Mouse (Mus musculus) MEL (cell line): Measurements from ENCODE around the gene Arnt. TPM values are rescaled to one million over a fixed set of nuclear protein-coding genes. Genes with fewer than 3 reads are reported as not detected.

ENCODE experiments used
- DNase-seq: peaks from one replicate; pipeline ENCODE4 v3.0.0; 2011; ENCODE audit warnings: low read depth, low spot score
- H3K27ac ChIP-seq: 2 replicates; pipeline ENCODE4 v1.5.1; 2012; ENCODE audit warnings: low read depth, mild to moderate bottlenecking, control low read depth, low read length, moderate library complexity; ENCODE audit not compliant: control insufficient read depth
- H3K27me3 ChIP-seq, 2 experiments: fragments of 150-350 bp in 1 of 2; sonication (generic) in 1 of 2; 2 replicates each; pipeline ENCODE4 v1.6.1; 2012; ENCODE audit warnings: low read length in 2 of 2, mild to moderate bottlenecking in 2 of 2, improper control_type of control experiment in 1 of 2, moderate library complexity in 1 of 2; ENCODE audit not compliant: insufficient read depth in 2 of 2, control insufficient read depth in 1 of 2
- H3K36me3 ChIP-seq, 2 experiments: 2 replicates each; pipeline ENCODE4 v1.6.1; 2012 to 2014; ENCODE audit warnings: low read length in 2 of 2, improper control_type of control experiment in 1 of 2, inconsistent platforms in 1 of 2, mild to moderate bottlenecking in 1 of 2; ENCODE audit not compliant: insufficient read depth in 2 of 2, control insufficient read depth in 1 of 2
- H3K4me1 ChIP-seq, 2 experiments: fragments of 150-350 bp in 1 of 2; sonication (generic) in 1 of 2; 2 replicates each; pipeline ENCODE4 v1.6.1; 2012; ENCODE audit warnings: low read length in 2 of 2, improper control_type of control experiment in 1 of 2, mild to moderate bottlenecking in 1 of 2; ENCODE audit not compliant: insufficient read depth in 2 of 2, control insufficient read depth in 1 of 2
- H3K4me3 ChIP-seq, 2 experiments: fragments of 150-350 bp in 1 of 2; sonication (generic) in 1 of 2; 2 replicates each; pipeline ENCODE4 v1.5.1; 2012; ENCODE audit warnings: low read depth in 2 of 2, low read length in 2 of 2, mild to moderate bottlenecking in 2 of 2, moderate library complexity in 2 of 2, control low read depth in 1 of 2, improper control_type of control experiment in 1 of 2; ENCODE audit not compliant: control insufficient read depth in 1 of 2, insufficient read depth in 1 of 2
- H3K79me2 ChIP-seq: 2 replicates; pipeline ENCODE4 v1.6.1; 2012; ENCODE audit warnings: mild to moderate bottlenecking, low read length, moderate library complexity; ENCODE audit not compliant: control insufficient read depth, poor library complexity, insufficient read depth
- H3K9ac ChIP-seq: 2 replicates; pipeline ENCODE4 v1.6.1; 2012; ENCODE audit warnings: low read depth, mild to moderate bottlenecking, control low read depth, low read length, moderate library complexity; ENCODE audit not compliant: control insufficient read depth, poor library complexity, severe bottlenecking
- H3K9me3 ChIP-seq: fragments of 150-350 bp; sonication (generic); replicated peaks from 2 replicates; pipeline ENCODE4 v1.6.1; 2012; ENCODE audit warnings: mild to moderate bottlenecking, low read length, improper control_type of control experiment, moderate library complexity; ENCODE audit not compliant: insufficient read depth
- BHLHE40 ChIP-seq: IDR thresholded peaks from 2 replicates; pipeline ENCODE4 v1.6.1; 2012; ENCODE audit warnings: low read depth, mild to moderate bottlenecking, inconsistent platforms, low read length, improper control_type of control experiment, borderline replicate concordance
- CHD1 ChIP-seq: IDR thresholded peaks from 2 replicates; pipeline ENCODE4 v1.6.1; 2012; ENCODE audit warnings: low read depth, mild to moderate bottlenecking, inconsistent platforms, low read length, improper control_type of control experiment
- CTCF ChIP-seq, 3 experiments: IDR thresholded peaks in 2 of 3; conservative IDR thresholded peaks in 1 of 3; 2 replicates each; pipeline ENCODE4 v1.5.1; 2011 to 2012; ENCODE audit warnings: low read length in 3 of 3, low read depth in 2 of 3, mild to moderate bottlenecking in 2 of 3, improper control_type of control experiment in 1 of 3, inconsistent platforms in 1 of 3, mixed read lengths in 1 of 3, moderate library complexity in 1 of 3; ENCODE audit not compliant: control insufficient read depth in 1 of 3, insufficient read depth in 1 of 3, poor library complexity in 1 of 3, severe bottlenecking in 1 of 3
- EP300 ChIP-seq, 2 experiments: IDR thresholded peaks; 2 replicates each; pipeline ENCODE4 v1.6.1; 2011; ENCODE audit warnings: improper control_type of control experiment in 2 of 2, low read length in 2 of 2, low read depth in 1 of 2, mild to moderate bottlenecking in 1 of 2
- ETS1 ChIP-seq: IDR thresholded peaks from 2 replicates; pipeline ENCODE4 v1.6.1; 2012; ENCODE audit warnings: low read depth, mild to moderate bottlenecking, inconsistent platforms, low read length, improper control_type of control experiment, moderate library complexity
- GABPA ChIP-seq: IDR thresholded peaks from 2 replicates; pipeline ENCODE4 v1.6.1; 2012; ENCODE audit warnings: low read depth, mild to moderate bottlenecking, inconsistent platforms, low read length, improper control_type of control experiment, moderate library complexity
- GATA1 ChIP-seq: IDR thresholded peaks from 2 replicates; pipeline ENCODE4 v1.6.1; 2011; ENCODE audit warnings: low read depth, low read length, improper control_type of control experiment
- HCFC1 ChIP-seq: IDR thresholded peaks from 2 replicates; pipeline ENCODE4 v1.6.1; 2012; ENCODE audit warnings: low read depth, mild to moderate bottlenecking, inconsistent platforms, low read length, improper control_type of control experiment, moderate library complexity
- KAT2A ChIP-seq: conservative IDR thresholded peaks from 2 replicates; pipeline ENCODE4 v1.6.1; 2012; ENCODE audit warnings: low read depth, low read length, improper control_type of control experiment, inconsistent platforms
- MAFK ChIP-seq: IDR thresholded peaks from 2 replicates; pipeline ENCODE4 v1.6.1; 2011; ENCODE audit warnings: low read depth, mild to moderate bottlenecking, low read length, improper control_type of control experiment, borderline replicate concordance
- MAX ChIP-seq: IDR thresholded peaks from 2 replicates; pipeline ENCODE4 v1.6.1; 2011; ENCODE audit warnings: low read length, improper control_type of control experiment
- MAZ ChIP-seq: IDR thresholded peaks from 2 replicates; pipeline ENCODE4 v1.6.1; 2012; ENCODE audit warnings: low read depth, mild to moderate bottlenecking, inconsistent platforms, low read length, improper control_type of control experiment
- MEF2A ChIP-seq: IDR thresholded peaks from 2 replicates; pipeline ENCODE4 v1.6.1; 2014; ENCODE audit warnings: low read depth, mild to moderate bottlenecking, inconsistent platforms, low read length, improper control_type of control experiment; ENCODE audit not compliant: poor library complexity, insufficient replicate concordance, severe bottlenecking; ENCODE audit errors: extremely low read depth
- MXI1 ChIP-seq: IDR thresholded peaks from 2 replicates; pipeline ENCODE4 v1.6.1; 2011; ENCODE audit warnings: mild to moderate bottlenecking, low read depth, low read length, improper control_type of control experiment
- MYB ChIP-seq: IDR thresholded peaks from 2 replicates; pipeline ENCODE4 v1.6.1; 2011; ENCODE audit warnings: mild to moderate bottlenecking, low read depth, low read length, improper control_type of control experiment
- MYC ChIP-seq: IDR thresholded peaks from 2 replicates; pipeline ENCODE4 v1.6.1; 2011; ENCODE audit warnings: low read depth, mild to moderate bottlenecking, low read length, improper control_type of control experiment, moderate library complexity
- NELFE ChIP-seq: IDR thresholded peaks from 2 replicates; pipeline ENCODE4 v1.6.1; 2011; ENCODE audit warnings: low read depth, low read length, improper control_type of control experiment
- NRF1 ChIP-seq: IDR thresholded peaks from 2 replicates; pipeline ENCODE4 v1.6.1; 2014; ENCODE audit warnings: low read depth, mild to moderate bottlenecking, inconsistent platforms, low read length, improper control_type of control experiment, moderate library complexity; ENCODE audit not compliant: poor library complexity, insufficient read depth, severe bottlenecking
- POLR2A ChIP-seq, 2 experiments: IDR thresholded peaks; 2 replicates each; pipeline ENCODE4 v1.6.1; 2011 to 2012; ENCODE audit warnings: low read length in 2 of 2, mild to moderate bottlenecking in 2 of 2, control low read depth in 1 of 2, improper control_type of control experiment in 1 of 2, low read depth in 1 of 2, moderate library complexity in 1 of 2; ENCODE audit not compliant: control insufficient read depth in 1 of 2, insufficient read depth in 1 of 2, poor library complexity in 1 of 2
- POLR2AphosphoS2 ChIP-seq: IDR thresholded peaks from 2 replicates; pipeline ENCODE4 v1.6.1; 2011; ENCODE audit warnings: low read length, improper control_type of control experiment
- POLR2AphosphoS5 ChIP-seq: IDR thresholded peaks from 2 replicates; pipeline ENCODE4 v1.6.1; 2012; ENCODE audit warnings: low read depth, borderline replicate concordance, mild to moderate bottlenecking, inconsistent platforms, low read length, moderate library complexity, mixed read lengths
- RAD21 ChIP-seq: IDR thresholded peaks from 2 replicates; pipeline ENCODE4 v1.6.1; 2011; ENCODE audit warnings: mild to moderate bottlenecking, low read depth, low read length, improper control_type of control experiment
- RCOR1 ChIP-seq: IDR thresholded peaks from 2 replicates; pipeline ENCODE4 v1.6.1; 2012; ENCODE audit warnings: low read depth, mild to moderate bottlenecking, inconsistent platforms, low read length, improper control_type of control experiment
- SIN3A ChIP-seq: IDR thresholded peaks from 2 replicates; pipeline ENCODE4 v1.6.1; 2012; ENCODE audit warnings: low read length, improper control_type of control experiment, inconsistent platforms
- SMC3 ChIP-seq: IDR thresholded peaks from 2 replicates; pipeline ENCODE4 v1.6.1; 2011; ENCODE audit warnings: low read depth, low read length, improper control_type of control experiment
- TAL1 ChIP-seq: IDR thresholded peaks from 2 replicates; pipeline ENCODE4 v1.6.1; 2012; ENCODE audit warnings: mild to moderate bottlenecking, inconsistent platforms, low read length, moderate library complexity, mixed read lengths
- TBP ChIP-seq: IDR thresholded peaks from 2 replicates; pipeline ENCODE4 v1.8.0; 2011; ENCODE audit warnings: low read depth, low read length, improper control_type of control experiment
- TCF12 ChIP-seq: IDR thresholded peaks from 2 replicates; pipeline ENCODE4 v1.6.1; 2014; ENCODE audit warnings: low read depth, mild to moderate bottlenecking, inconsistent platforms, low read length, improper control_type of control experiment, moderate library complexity
- UBTF ChIP-seq: IDR thresholded peaks from 2 replicates; pipeline ENCODE4 v1.6.1; 2012; ENCODE audit warnings: low read depth, mild to moderate bottlenecking, inconsistent platforms, low read length, improper control_type of control experiment, moderate library complexity, borderline replicate concordance; ENCODE audit not compliant: insufficient read depth
- USF1 ChIP-seq: IDR thresholded peaks from 2 replicates; pipeline ENCODE4 v1.6.1; 2014; ENCODE audit warnings: low read depth, mild to moderate bottlenecking, inconsistent platforms, low read length, improper control_type of control experiment, moderate library complexity
- USF2 ChIP-seq, 2 experiments: IDR thresholded peaks; 2 replicates each; pipeline ENCODE4 v1.6.1; 2011 to 2012; ENCODE audit warnings: improper control_type of control experiment in 2 of 2, low read length in 2 of 2, borderline replicate concordance in 1 of 2, inconsistent platforms in 1 of 2, low read depth in 1 of 2, mild to moderate bottlenecking in 1 of 2; ENCODE audit not compliant: insufficient read depth in 1 of 2
- ZC3H11A ChIP-seq: IDR thresholded peaks from 2 replicates; pipeline ENCODE4 v1.6.1; 2012; ENCODE audit warnings: low read depth, mild to moderate bottlenecking, inconsistent platforms, low read length, improper control_type of control experiment
- ZKSCAN1 ChIP-seq: IDR thresholded peaks from 2 replicates; pipeline ENCODE4 v1.6.1; 2012; ENCODE audit warnings: low read depth, mild to moderate bottlenecking, inconsistent platforms, low read length, improper control_type of control experiment, moderate library complexity
- ZMIZ1 ChIP-seq: IDR thresholded peaks from 2 replicates; pipeline ENCODE4 v1.6.1; 2012; ENCODE audit warnings: low read depth, mild to moderate bottlenecking, inconsistent platforms, low read length, improper control_type of control experiment, moderate library complexity
- ZNF384 ChIP-seq: IDR thresholded peaks from 2 replicates; pipeline ENCODE4 v1.6.1; 2012; ENCODE audit warnings: low read depth, mild to moderate bottlenecking, inconsistent platforms, low read length, improper control_type of control experiment
- polyA plus RNA-seq, 2 experiments: library from polyadenylated mRNA; stranded (reverse) in 1 of 2; unstranded in 1 of 2; fragments of >175 nt in 1 of 2; fragments of >200 nt in 1 of 2; gene quantifications; 2 replicates each; pipeline versions ENCODE4 v1.2.1 to v1.2.4; 2012; ENCODE audit warnings: low replicate concordance in 2 of 2, low read depth in 1 of 2; ENCODE audit not compliant: insufficient read length in 2 of 2, insufficient read depth in 1 of 2, missing spikeins in 1 of 2
- total RNA-seq: library from RNA; depleted of rRNA; stranded (reverse); fragments of 300-350 nt; gene quantifications from 2 replicates; pipeline ENCODE4 v1.2.3, GENCODE M21; 2012

Gene Arnt
- total and polyA plus RNA-seq, 3 experiments = 16.4 to 90.7 (median 62.4) TPM

DNA sequence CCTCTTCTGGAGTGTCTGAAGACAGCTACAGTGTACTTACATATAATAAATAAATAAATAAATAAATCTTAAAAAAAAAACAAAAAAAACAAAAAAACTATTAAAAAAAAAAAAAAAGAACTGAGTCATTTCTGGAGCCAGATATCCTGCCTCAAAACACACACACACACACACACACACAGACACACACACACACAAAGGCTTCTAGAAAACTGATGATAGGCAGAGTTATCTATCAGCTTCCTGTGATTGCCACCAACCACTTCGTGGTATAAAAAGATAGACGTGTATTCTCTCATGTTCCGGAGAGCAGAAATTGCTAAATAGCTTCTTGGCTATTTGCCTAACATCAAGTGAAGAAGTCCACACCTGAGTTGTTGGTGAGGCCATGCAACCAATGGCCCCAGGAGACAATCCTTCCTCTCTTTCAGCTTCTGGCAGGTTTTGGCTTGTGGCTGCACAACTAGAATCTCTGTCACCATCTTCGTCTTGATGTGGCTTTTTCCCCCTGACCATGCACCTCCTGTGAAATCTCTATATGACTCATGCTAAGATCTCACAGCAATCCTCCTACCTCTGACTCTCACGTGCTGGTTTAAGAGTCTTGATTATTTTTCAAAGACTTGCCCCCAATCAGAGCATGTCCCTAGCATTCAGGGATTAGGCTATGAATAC, 48.6 kb upstream of the Arnt start:
- Histone ChIP-seq H3K27ac (no peak overlapping the region), H3K4me3 (no peak overlapping the region), H3K9ac (no peak overlapping the region), H3K79me2 (no peaks in the 10 kb centered on the region), H3K4me1 (0 out of 4 replicates have a peak, but pooled peaks cover 0 to 9% of the 10 kb centered on the region in 2 experiments), H3K36me3 (no peaks in the 10 kb centered on the region), H3K27me3 (no peaks in the 10 kb centered on the region), H3K9me3 (no peaks in the 10 kb centered on the region)
- TF ChIP-seq ZNF384 (peak; percentile 91), POLR2A (IDR thresholded peaks at IDR 0.05; ENCODE audit: control insufficient read depth in 1 of 2, insufficient read depth in 1 of 2, low read depth in 1 of 2, low read length in 2 of 2, poor library complexity in 1 of 2) (no peak), MYB (no peak), SIN3A (no peak), ZKSCAN1 (no peak), USF2 (IDR thresholded peaks at IDR 0.05; ENCODE audit: borderline replicate concordance in 1 of 2, insufficient read depth in 1 of 2, low read depth in 1 of 2, low read length in 2 of 2) (no peak), MYC (no peak), TCF12 (peak; percentile 79), TAL1 (no peak), MEF2A (no peak), SMC3 (no peak), MAZ (no peak), RCOR1 (peak; percentile 84), GABPA (no peak), CTCF (IDR thresholded peaks at IDR 0.05 in 2 of 3, conservative IDR thresholded peaks at IDR 0.05 in 1 of 3; ENCODE audit: control insufficient read depth in 1 of 3, insufficient read depth in 1 of 3, low read depth in 2 of 3, low read length in 3 of 3, poor library complexity in 1 of 3, severe bottlenecking in 1 of 3) (no peak), KAT2A (no peak), USF1 (no peak; the same call in 1 of the 2 replicates), NELFE (no peak), MXI1 (no peak; the same call in 1 of the 2 replicates), BHLHE40 (peak; percentile 64), MAFK (peak; percentile 23; the same call in 1 of the 2 replicates), RAD21 (no peak), NRF1 (no peak), POLR2AphosphoS5 (no peak), EP300 (IDR thresholded peaks at IDR 0.05; ENCODE audit: low read depth in 1 of 2, low read length in 2 of 2) (peak; percentile 65 to 75), ZC3H11A (no peak), CHD1 (no peak), MAX (no peak; the same call in 1 of the 2 replicates), HCFC1 (0 out of 2 replicates have a peak, but pooled peaks have one; percentile 32), UBTF (no peak), GATA1 (peak; percentile 73; the same call in 1 of the 2 replicates), ZMIZ1 (no peak), ETS1 (peak; percentile 59), POLR2AphosphoS2 (no peak), TBP (no peak)
- peak; percentile 57 for DNase-seq
